Mouse (Mus musculus): ENCODE measurements at regions not wholly inside any gene's neighbourhood (a gene's known extent, or its start where the extent isn't known, plus 50 kb on each side); places are given as distances from the start of the nearest gene placed in this dataset.

DNA sequence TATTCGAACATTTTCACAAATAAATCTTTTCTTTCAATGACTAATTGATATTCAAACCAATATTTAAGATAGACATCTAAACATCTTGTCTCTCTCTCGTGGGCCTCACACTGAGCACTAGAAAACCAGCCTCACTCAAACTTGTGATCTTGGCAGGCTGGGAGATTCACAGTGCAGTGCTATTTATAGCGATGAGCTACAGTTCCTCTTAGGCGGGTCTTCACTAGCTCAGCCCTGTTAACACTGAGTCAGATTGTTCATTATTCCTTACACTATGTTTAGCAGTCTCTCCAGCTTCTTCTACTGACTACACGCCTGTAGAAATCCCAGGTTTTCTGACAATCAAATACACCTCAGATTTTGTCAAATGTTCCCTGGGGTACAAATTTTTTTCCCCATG, 575.3 kb downstream of the Cntn3 start:
- no peak for TF ChIP-seq ZC3H11A (IDR thresholded peaks at IDR 0.05; ENCODE audit: borderline replicate concordance, low read depth, low read length)
- TF ChIP-seq HCFC1 (IDR thresholded peaks at IDR 0.05; ENCODE audit: borderline replicate concordance, insufficient read depth, low read length) = no peak
- TF ChIP-seq CHD2 (IDR thresholded peaks at IDR 0.05; ENCODE audit: low read depth, low read length) = no peak
- no peak for TF ChIP-seq ZNF384 (IDR thresholded peaks at IDR 0.05; ENCODE audit: low read depth, low read length)
- TF ChIP-seq MAFK (IDR thresholded peaks at IDR 0.05; ENCODE audit: insufficient read depth, low read depth, low read length) = no peak

All from ES-E14 (cell line).